Mouse (Mus musculus) MEL (cell line): ENCODE results near the gene Igsf6.

ENCODE experiments used
- CTCF ChIP-seq, 3 experiments: IDR thresholded peaks in 2 of 3; conservative IDR thresholded peaks in 1 of 3; 2 replicates each; pipeline ENCODE4 v1.5.1; 2011 to 2012; ENCODE audit warnings: low read length in 3 of 3, low read depth in 2 of 3, mild to moderate bottlenecking in 2 of 3, improper control_type of control experiment in 1 of 3, inconsistent platforms in 1 of 3, mixed read lengths in 1 of 3, moderate library complexity in 1 of 3; ENCODE audit not compliant: control insufficient read depth in 1 of 3, insufficient read depth in 1 of 3, poor library complexity in 1 of 3, severe bottlenecking in 1 of 3
- JUND ChIP-seq: IDR thresholded peaks from 2 replicates; pipeline ENCODE4 v1.6.1; 2011; ENCODE audit warnings: low read depth, mild to moderate bottlenecking, improper control_type of control experiment, low read length
- RAD21 ChIP-seq: IDR thresholded peaks from 2 replicates; pipeline ENCODE4 v1.6.1; 2011; ENCODE audit warnings: mild to moderate bottlenecking, low read depth, low read length, improper control_type of control experiment

DNA sequence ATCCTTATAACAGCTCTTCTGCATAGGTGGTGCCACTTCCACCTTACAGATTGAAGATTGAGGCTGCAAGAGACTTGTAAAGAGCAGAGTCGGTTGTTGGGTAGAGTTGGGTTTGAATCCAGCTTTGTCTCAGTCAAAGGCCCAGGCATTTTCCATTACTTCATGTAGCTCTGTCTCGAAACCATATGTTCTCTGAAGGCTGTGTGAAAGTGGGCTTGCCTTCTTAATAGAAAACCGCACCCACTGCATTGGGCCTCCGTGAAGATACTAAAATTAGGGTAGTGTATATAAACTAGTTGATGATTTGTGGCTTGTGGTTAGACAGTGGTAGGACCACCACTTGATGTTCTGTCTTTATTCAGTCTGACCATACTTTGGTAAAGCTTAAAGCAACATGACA is 33.8 kb downstream of the Igsf6 start:
- no peak for TF ChIP-seq JUND
- no peak for TF ChIP-seq RAD21
- TF ChIP-seq CTCF (IDR thresholded peaks at IDR 0.05 in 2 of 3, conservative IDR thresholded peaks at IDR 0.05 in 1 of 3; ENCODE audit: control insufficient read depth in 1 of 3, insufficient read depth in 1 of 3, low read depth in 2 of 3, low read length in 3 of 3, poor library complexity in 1 of 3, severe bottlenecking in 1 of 3) = no peak
